Mouse (Mus musculus) bone marrow macrophage, adult 2 months (primary cell): ENCODE measurements around the gene Lrrc28. TPM values are rescaled to one million over a fixed set of nuclear protein-coding genes. Genes with fewer than 3 reads are reported as not detected.
"Not testable (repeated sequence)": the region's sequence is repeated elsewhere in the genome, so short reads cannot be mapped to it uniquely, and the experiment has no call there.

Source experiments
- H3K27ac ChIP-seq: 2 replicates; pipeline ENCODE4 v1.5.1; 2012; ENCODE audit warnings: low read depth, low read length; ENCODE audit not compliant: insufficient read depth
- H3K4me1 ChIP-seq: 2 replicates; pipeline ENCODE4 v1.6.1; 2012; ENCODE audit warnings: low read length; ENCODE audit not compliant: control insufficient read depth, insufficient read depth
- H3K4me3 ChIP-seq: 2 replicates; pipeline ENCODE4 v1.5.1; 2012; ENCODE audit warnings: mild to moderate bottlenecking, low read length, moderate library complexity; ENCODE audit not compliant: insufficient read depth
- CTCF ChIP-seq: IDR thresholded peaks from 2 replicates; pipeline ENCODE4 v1.5.1; 2012; ENCODE audit warnings: low read depth, mild to moderate bottlenecking, low read length, moderate library complexity
- POLR2A ChIP-seq: IDR thresholded peaks from 2 replicates; pipeline ENCODE4 v1.6.1; 2012; ENCODE audit warnings: mild to moderate bottlenecking, low read depth, low read length, borderline replicate concordance
- polyA plus RNA-seq: library from polyadenylated mRNA; stranded (reverse); fragments of >200 nt; gene quantifications from 2 replicates; pipeline ENCODE4 v1.2.4, GENCODE M21; 2012; ENCODE audit not compliant: missing spikeins, insufficient read depth, insufficient read length

Lrrc28 gene
- polyA plus RNA-seq, 1 experiment: 7.9 TPM

GRCm38 (mm10) chr7:67528063-67528811 lies 116.8 kb downstream of the Lrrc28 start:
- TF ChIP-seq CTCF: no peak
- TF ChIP-seq POLR2A: no peak
- Histone ChIP-seq H3K4me1 (peaks cover 34% of the 10 kb centered on the region), H3K27ac (no peak overlapping the region), H3K4me3 (no peak overlapping the region)

GRCm38 (mm10) chr7:67525886-67526580 lies 119.0 kb downstream of the Lrrc28 start:
- Histone ChIP-seq H3K27ac (peak overlapping the region; percentile 17), H3K4me3 (no peak overlapping the region), H3K4me1 (peaks cover 37% of the 10 kb centered on the region)
- TF ChIP-seq POLR2A (no peak), CTCF (no peak)

GRCm38 (mm10) chr7:67524069-67524468 lies 121.0 kb downstream of the Lrrc28 start:
- H3K27ac ChIP-seq, H3K4me3 ChIP-seq: not testable (repeated sequence)
- peaks cover 37% of the 10 kb centered on the region for H3K4me1 ChIP-seq

- no peak for TF ChIP-seq POLR2A
- TF ChIP-seq CTCF: no peak
These were observed 121.7 kb downstream of the Lrrc28 start for GRCm38 (mm10) chr7:67523400-67523799.

GRCm38 (mm10) chr7:67521731-67522130 lies 123.3 kb downstream of the Lrrc28 start:
- not testable (repeated sequence) for H3K27ac ChIP-seq, H3K4me3 ChIP-seq
- H3K4me1 ChIP-seq: peaks cover 23% of the 10 kb centered on the region

More at GRCm38 (mm10) chr7:67523400-67523799, 121.7 kb downstream of the Lrrc28 start:
- Histone ChIP-seq H3K4me3 (no peak overlapping the region), H3K4me1 (peaks cover 33% of the 10 kb centered on the region), H3K27ac (no peak overlapping the region)

- H3K4me3 ChIP-seq: no peak overlapping the region
- no peak overlapping the region for H3K27ac ChIP-seq
- peaks cover 16% of the 10 kb centered on the region for H3K4me1 ChIP-seq
- TF ChIP-seq CTCF: no peak
- TF ChIP-seq POLR2A: no peak
These were observed 124.1 kb downstream of the Lrrc28 start for GRCm38 (mm10) chr7:67520959-67521358.

- Histone ChIP-seq H3K4me1 (peaks cover 8% of the 10 kb centered on the region; the same call in 1 of the 2 replicates), H3K27ac (no peak overlapping the region), H3K4me3 (no peak overlapping the region)
- TF ChIP-seq POLR2A (no peak), CTCF (no peak)
These were observed 125.1 kb downstream of the Lrrc28 start for GRCm38 (mm10) chr7:67520001-67520400.

- no peak for TF ChIP-seq CTCF
- TF ChIP-seq POLR2A: no peak
- H3K27ac ChIP-seq: no peak overlapping the region
- H3K4me3 ChIP-seq: no peak overlapping the region
- H3K4me1 ChIP-seq: peaks cover 15% of the 10 kb centered on the region
These were observed 129.4 kb downstream of the Lrrc28 start for GRCm38 (mm10) chr7:67515621-67516020.

- TF ChIP-seq POLR2A: no peak
- Histone ChIP-seq H3K27ac (no peak overlapping the region), H3K4me1 (peaks cover 16% of the 10 kb centered on the region), H3K4me3 (no peak overlapping the region)
These were observed 130.2 kb downstream of the Lrrc28 start for GRCm38 (mm10) chr7:67514893-67515292.

GRCm38 (mm10) chr7:67514380-67514779 lies 130.7 kb downstream of the Lrrc28 start:
- H3K27ac ChIP-seq: no peak overlapping the region

More at GRCm38 (mm10) chr7:67514380-67514779, 130.7 kb downstream of the Lrrc28 start:
- Histone ChIP-seq H3K4me3 (no peak overlapping the region), H3K4me1 (peaks cover 16% of the 10 kb centered on the region)
- no peak for TF ChIP-seq CTCF
